Mouse (Mus musculus): ENCODE measurements around the gene Cdh10.

The Cdh10 gene

DNA sequence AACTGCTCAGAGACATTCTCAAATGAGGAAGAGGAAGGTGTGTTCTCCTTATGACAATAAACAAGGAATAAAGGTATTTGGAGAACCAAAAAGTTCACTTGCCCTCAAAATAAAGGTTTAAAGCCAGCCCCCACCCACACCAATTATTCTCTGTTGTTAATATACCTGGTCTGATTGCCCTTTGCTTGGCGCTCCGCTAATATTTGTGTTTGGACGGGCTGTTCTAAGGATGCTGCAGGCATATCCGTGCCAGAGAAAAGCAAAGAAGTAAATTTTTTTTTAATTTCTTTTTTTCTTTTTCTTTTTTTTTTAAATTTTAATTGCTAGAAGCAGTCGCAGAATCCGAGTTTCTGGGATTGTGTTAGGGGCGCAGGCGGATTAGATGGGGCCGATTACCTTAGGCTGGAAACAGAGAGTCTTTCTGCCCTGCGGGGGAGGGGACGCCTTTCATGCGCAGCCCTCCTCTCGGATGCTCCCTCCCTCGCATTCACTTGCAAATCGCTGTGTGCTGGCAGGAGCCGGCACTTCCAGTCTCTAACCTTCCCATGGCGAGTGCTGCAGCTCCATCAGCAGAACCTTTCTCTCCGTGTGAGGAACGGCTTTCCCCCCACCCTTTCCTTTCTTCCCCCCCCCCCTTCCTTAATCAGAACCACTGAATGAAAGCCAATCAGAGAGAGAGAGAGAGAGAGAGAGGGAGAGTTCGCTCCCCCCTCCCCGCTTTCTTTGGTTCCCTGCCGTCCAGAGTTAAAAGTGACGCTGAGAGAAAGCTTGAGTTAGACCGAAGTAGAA, at the start of gene Cdh10:
TSS of gene Cdh10 (plus strand) at position 763 of the 789 bp plus-strand sequence.
- no peak for DNase-seq

DNA sequence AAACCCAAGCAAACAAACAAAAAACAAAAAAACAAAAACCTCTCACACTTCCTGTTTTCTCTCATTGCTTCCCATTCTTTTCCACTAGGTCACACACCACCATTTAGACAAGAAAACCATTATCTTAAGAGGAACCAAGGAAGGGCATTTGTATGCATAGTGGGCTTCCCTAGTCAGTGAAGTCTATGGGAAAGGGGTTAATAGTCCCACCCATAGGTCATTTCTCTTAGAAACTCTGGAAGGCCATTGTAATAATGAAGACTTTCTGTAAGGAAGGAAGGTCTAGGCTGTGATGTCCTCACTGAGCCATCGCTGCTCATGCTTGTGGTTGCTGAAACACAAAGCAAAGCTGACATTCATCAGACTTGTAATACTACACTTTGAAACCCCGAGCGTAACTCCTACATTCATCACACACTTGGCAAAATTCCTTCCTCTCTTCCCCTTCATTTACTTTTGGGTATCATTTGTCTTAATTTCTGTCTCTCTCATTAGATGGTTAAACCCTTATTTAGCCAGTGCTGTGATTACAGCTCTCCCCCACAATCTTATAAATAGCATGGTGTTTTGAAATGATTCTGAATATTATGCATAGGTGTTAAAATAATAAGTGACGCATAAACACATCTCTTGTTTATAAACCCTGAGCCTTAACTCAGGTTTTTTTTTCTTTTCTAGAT, 9.5 kb upstream of the Cdh10 start:
- DNase-seq = no peak

GRCm38 (mm10) chr15:18817707-18818106, 1.0 kb upstream of the Cdh10 start:
- no peak for DNase-seq

DNA sequence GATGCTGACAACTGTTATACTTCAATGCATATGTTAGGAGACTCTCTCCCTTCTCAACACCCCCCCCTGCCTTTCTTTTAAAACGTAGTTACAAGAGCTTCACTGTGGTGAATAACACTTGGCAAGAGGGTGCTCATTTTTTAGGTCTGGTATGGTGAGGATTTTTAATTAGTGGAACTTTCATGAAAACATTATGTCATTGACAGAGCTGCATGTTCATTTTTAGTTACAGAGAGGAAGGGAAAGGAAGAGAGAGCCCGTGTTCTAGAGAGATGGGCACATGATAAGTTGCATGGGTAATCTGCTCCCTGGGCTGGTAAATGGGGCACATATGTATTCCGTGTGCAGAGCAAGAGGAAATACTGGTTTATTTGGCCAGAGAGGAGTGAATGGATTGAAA, 1.5 kb downstream of the Cdh10 start:
- no peak for DNase-seq

- DNase-seq = peak; percentile 74
Measured at GRCm38 (mm10) chr15:18821114-18821756, 2.5 kb downstream of the Cdh10 start.

DNA sequence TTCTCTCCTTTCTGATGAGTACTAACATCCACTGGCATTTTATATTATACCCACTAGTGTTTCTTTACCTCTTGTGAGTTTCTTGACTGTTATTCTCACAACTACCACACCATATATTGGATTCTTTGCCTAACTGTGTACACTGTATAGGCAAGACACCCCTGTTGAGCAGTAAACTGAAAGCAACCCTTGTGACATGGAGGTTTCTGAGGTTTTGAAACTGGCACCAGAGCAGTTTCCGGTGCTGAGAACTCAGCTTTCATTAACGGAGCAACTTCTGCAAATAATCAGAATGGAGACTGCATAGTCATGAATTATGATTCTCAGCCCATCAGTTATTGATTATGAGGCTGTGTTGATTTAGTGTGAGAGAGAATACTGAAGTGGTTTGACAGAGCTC, 4.7 kb downstream of the Cdh10 start:
- DNase-seq = no peak

DNA sequence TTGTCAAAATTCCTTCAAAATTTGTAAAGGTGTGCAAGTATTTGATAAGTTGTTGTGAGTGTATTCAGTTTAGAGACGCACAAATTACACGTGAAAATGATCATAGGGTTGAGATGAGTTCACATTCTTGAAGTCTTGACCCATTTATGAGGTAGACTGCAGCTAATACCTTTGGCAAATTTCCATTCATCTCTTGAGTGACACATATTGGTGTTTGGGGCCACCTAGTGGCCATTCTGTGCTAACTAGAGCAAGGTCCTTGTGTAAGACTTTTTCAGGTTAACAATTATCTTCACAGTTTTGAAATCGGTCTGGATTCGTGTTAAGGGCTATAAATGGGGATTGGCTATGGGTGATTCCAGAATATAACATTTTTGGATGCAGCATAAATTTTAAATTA, 13.5 kb downstream of the Cdh10 start:
- DNase-seq = peak; percentile 3

- DNase-seq = no peak
Measured at GRCm38 (mm10) chr15:18841769-18842168, 23.0 kb downstream of the Cdh10 start.

- DNase-seq = no peak
Measured at GRCm38 (mm10) chr15:18844807-18845206, 26.1 kb downstream of the Cdh10 start.

DNA sequence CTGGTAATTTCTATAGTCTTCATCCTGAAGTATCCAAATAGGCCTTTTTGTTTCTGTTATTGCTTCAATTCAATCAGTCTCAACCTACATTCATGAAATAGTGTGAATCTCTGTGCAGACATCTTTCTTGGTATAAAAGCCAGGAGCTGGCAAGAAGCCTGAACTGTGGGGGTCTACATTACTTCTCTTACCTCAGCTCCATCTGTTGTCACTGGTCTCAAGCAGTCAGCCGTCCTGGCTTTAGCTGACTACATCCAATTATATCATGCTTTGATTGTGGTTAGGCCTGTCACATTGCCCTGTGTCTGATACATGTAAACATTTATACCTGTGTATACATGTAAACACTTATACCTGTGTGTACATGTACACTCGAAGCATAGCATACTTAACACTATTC, 31.8 kb downstream of the Cdh10 start:
- no peak for DNase-seq

DNA sequence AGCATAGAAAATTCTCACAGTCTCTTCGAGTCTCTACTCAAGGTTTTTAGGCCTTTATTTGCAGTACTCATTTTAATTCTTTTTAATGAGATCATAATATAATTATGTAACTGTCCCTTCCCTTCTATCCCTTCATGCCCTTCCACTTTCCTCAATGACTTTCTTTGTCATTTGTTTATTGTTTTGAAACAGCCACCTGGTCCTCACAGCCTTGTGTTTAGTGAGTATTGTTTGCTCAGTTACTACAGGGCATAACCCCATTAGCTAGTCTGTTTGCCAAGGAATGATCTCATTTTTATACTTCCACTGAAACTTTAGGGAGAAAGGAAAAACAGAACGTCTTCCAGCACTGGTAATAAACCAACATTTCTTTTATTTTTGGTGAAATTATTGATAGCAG, 39.4 kb downstream of the Cdh10 start:
- DNase-seq = no peak

- no peak for DNase-seq
Measured at GRCm38 (mm10) chr15:18869871-18870270, 51.1 kb downstream of the Cdh10 start.

GRCm38 (mm10) chr15:18881467-18881866, 62.7 kb downstream of the Cdh10 start:
- DNase-seq = no peak

GRCm38 (mm10) chr15:18886673-18887072, 67.9 kb downstream of the Cdh10 start:
- DNase-seq = no peak

GRCm38 (mm10) chr15:18888912-18889311, 70.2 kb downstream of the Cdh10 start:
- DNase-seq = no peak

GRCm38 (mm10) chr15:18890358-18890757, 71.6 kb downstream of the Cdh10 start:
- DNase-seq = no peak

GRCm38 (mm10) chr15:18900776-18901175, 82.0 kb downstream of the Cdh10 start:
- no peak for DNase-seq

DNA sequence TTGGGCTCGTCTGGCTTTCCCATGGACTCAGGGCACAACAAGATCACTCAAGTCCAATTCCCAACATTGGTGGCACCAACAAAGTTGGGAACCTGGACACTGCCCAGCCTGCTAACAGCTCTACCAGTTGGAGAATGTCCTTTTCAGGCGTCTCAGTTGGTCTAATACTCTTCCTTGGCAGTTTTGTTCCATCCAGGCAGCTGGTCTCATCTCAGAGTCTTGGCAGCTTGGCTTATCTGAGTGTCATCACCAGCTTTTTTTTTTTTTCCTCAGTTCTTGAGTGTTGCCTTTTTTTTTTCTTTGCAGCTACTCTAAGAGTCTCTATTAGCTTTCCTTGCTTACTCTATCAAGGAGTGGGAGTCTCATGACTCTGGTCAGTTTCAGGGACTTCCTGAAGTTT, 85.4 kb downstream of the Cdh10 start:
- no peak for DNase-seq

GRCm38 (mm10) chr15:18910612-18911011, 91.9 kb downstream of the Cdh10 start:
- no peak for DNase-seq

DNA sequence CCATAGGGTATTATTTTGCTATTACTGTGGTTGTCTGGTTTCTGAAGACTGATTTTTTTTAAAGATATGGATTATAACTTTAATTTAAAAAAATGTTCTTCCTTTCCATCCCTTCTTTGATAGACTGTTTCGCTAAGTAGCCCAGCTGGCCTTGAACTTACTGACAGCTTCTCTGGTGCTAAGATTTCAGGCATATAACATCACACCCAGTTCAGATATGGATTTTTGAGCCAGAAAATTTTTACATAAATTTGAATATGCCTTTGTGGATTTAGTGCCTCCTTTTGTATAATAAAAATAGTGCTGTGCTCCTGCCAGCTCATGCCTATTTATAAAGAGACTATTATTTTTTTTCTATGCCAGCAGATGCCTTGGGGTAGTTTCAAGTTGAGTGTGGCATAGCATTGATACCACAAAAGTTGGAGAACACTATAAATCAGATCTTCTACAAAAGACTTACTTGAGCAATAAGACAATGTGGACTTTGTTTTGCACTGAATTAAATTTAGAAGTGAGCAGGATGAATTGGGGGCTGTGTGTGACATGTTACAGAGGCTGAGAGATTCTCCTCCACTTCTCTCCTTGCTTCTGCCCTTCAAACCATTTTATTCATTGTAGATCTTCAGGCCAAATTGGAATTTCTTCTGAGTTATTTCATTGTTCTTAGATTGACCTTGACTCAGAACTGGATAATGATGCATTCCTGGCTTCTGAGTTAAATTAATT, 106.8 kb downstream of the Cdh10 start:
- no peak for DNase-seq

DNA sequence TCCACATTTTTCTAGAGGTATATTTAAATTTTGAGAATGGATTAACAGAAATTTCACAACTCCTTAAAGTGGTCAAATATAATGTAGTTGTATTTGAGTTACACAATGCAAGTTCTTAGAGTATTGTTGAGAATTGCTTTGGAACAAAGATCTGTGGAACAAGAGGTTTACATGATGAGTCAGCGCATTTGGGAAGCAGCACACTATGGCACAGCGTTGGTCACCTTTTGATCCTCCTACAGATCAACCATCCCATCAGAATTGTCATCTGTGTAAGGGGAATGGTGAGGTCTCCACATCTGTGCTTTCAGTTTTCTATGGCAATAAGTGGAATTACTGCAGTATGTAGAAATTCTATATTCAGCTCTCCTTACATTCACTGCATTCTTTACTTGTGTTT, 108.2 kb downstream of the Cdh10 start:
- no peak for DNase-seq

DNA sequence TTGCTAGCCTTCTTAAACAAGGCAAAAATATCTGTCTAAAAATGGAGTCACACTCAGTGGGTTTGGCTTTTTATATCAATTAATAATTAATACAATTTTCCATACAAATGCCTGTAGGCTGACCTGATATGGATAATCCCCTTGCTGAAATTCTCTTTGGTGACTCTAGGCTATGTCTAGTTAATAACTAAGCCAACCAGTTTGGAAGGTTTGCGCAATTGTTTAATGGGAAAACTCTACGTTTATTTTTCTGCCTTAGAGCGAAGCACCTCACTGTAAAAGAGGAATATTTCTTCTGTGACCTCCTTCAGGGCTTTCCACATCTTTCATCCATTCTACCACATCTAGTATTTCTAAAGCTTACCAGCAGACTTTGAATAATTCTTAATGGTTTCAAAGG, 133.5 kb downstream of the Cdh10 start:
- no peak for DNase-seq

DNA sequence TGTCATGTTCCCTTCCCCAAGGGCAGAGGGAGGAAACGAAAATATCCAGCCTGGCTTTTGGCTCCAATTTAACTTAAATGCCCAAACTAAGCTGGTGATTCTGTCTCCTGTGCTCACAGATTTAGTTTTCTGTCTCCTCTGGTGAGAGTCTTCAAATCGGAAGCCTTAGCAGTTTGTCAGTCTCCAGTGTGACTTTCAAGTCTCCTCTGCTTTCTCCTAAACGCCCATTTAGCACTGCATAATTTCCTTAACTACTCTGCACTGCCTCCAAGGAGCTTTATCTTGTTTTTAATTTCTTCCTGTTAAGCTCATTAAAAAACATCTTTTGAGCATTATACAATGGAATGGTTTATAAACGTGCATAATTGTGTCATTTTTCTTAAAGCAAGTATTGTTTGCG, 156.3 kb downstream of the Cdh10 start:
- no peak for DNase-seq
